21 mouse cellular contexts compared by ENCODE assay signal in the genomic region with DNA sequence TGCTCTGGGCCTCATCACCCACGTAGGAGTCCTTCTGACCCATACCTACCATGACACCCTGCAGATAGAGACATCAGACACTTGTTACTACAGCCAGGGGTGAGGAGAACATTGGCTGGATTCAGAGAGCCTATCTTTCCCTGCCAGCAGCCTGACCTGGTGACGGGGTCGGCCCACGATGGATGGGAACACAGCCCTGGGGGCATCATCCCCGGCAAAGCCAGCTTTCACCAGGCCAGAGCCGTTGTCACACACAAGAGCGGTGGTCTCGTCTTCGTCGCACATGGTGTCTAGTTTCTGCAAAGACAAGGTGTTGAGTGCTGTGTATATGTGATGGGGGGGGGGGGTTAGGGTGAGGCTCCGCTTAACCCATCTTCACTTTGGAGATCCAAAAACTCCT. TPM values are rescaled to one million over a fixed set of nuclear protein-coding genes. Genes with fewer than 3 reads are reported as not detected.
DNase-seq lines count a peak whose midpoint lies in the region; ATAC-seq and TF ChIP-seq lines count a peak whose summit lies in the region.
"Had no signal": no experiment of that assay in that cellular context is flagged by ENCODE, and none has a peak within 500 bp of the region (broad histone marks: within the 10 kb centered on the region; RNA-seq: fewer than 3 reads in every experiment).

No protein-coding gene starts in this region.

- DNase-seq in cerebellum, adult 11-12 months = peak; percentile 40
- DNase-seq in cerebellum, postnatal 10 days = no peak
- DNase-seq in gastrocnemius, adult 2 months = peak; percentile 60
- DNase-seq in gastrocnemius, postnatal 10 days = no peak
- no peak for DNase-seq in heart, adult 18-20 months
- peak; percentile 74 for DNase-seq in midbrain, embryonic 11.5 days (ENCODE audit: low spot score, missing footprints)
- DNase-seq: adrenal gland, adult 8-10 months; adrenal gland, postnatal 36 days; B cell, adult 2 months; heart, postnatal 14 days; kidney, adult 8-10 months had no signal

- H3K4me1 ChIP-seq in heart, embryonic 13.5 days = peaks cover 33% of the 10 kb centered on the region
- peaks cover 12% of the 10 kb centered on the region for H3K4me1 ChIP-seq in midbrain, embryonic 11.5 days (ENCODE audit: control insufficient read depth, insufficient read depth, low read length)
- peaks cover 21% of the 10 kb centered on the region for H3K4me1 ChIP-seq in midbrain, embryonic 13.5 days (replicated peaks)

- WGBS in heart, embryonic 13.5 days = 53% methylated on average over 11 of the region's 11 CpGs
- 78% methylated on average over 11 of the region's 11 CpGs for whole genome bisulfite sequencing in midbrain, embryonic 11.5 days
- 86% methylated on average over 11 of the region's 11 CpGs for WGBS in midbrain, embryonic 13.5 days

- no peaks in the 10 kb centered on the region for H3K9me3 ChIP-seq in heart, embryonic 13.5 days
- H3K9me3 ChIP-seq in midbrain, embryonic 11.5 days (ENCODE audit: control insufficient read depth, low read length) = no peaks in the 10 kb centered on the region
- H3K9me3 ChIP-seq in midbrain, embryonic 13.5 days = no peaks in the 10 kb centered on the region
- H3K9me3 ChIP-seq: G1E; heart, embryonic 15.5 days; hindbrain, embryonic 10.5 days had no signal

- ATAC-seq in heart, embryonic 13.5 days (ENCODE audit: extremely low read depth, insufficient number of reproducible peaks, low FRiP score, low TSS enrichment) = no peak
- no peak for ATAC-seq in midbrain, embryonic 11.5 days (ENCODE audit: low FRiP score)
- no peak for ATAC-seq in midbrain, embryonic 13.5 days
- ATAC-seq: CD4-positive, CD25-positive, alpha-beta regulatory T cell, adult 4 months; forebrain, embryonic 16.5 days; inflammation-experienced regulatory T-cells, adult 6 months; intestine, postnatal 0 days had no signal

- H3K4me3 ChIP-seq in gastrocnemius, adult 2 months = peak overlapping the region; percentile 83
- H3K4me3 ChIP-seq in heart, embryonic 13.5 days = peak overlapping the region; percentile 30; the same call in 1 of the 2 replicates
- H3K4me3 ChIP-seq in midbrain, embryonic 11.5 days (ENCODE audit: low read depth, low read length) = no peak overlapping the region
- H3K4me3 ChIP-seq in midbrain, embryonic 13.5 days (replicated peaks) = no peak overlapping the region

- intact Hi-C loops in gastrocnemius, adult 2 months (cut with DNase I) = no loop called here

- peak overlapping the region; percentile 98 for H3K27ac ChIP-seq in gastrocnemius, adult 2 months
- H3K27ac ChIP-seq in heart, embryonic 13.5 days (replicated peaks) = no peak overlapping the region
- H3K27ac ChIP-seq in midbrain, embryonic 11.5 days (ENCODE audit: low read depth, low read length) = no peak overlapping the region
- no peak overlapping the region for H3K27ac ChIP-seq in midbrain, embryonic 13.5 days
- H3K27ac ChIP-seq: heart, embryonic 15.5 days; hindbrain, embryonic 10.5 days had no signal

- peaks cover 83% of the 10 kb centered on the region for H3K27me3 ChIP-seq in heart, embryonic 13.5 days (replicated peaks)
- peaks cover 45% of the 10 kb centered on the region for H3K27me3 ChIP-seq in midbrain, embryonic 11.5 days (ENCODE audit: control insufficient read depth, insufficient read depth, low read length)
- H3K27me3 ChIP-seq in midbrain, embryonic 13.5 days = peaks cover 77% of the 10 kb centered on the region

- H3K36me3 ChIP-seq in heart, embryonic 13.5 days = peaks cover under 1% of the 10 kb centered on the region
- no peaks in the 10 kb centered on the region for H3K36me3 ChIP-seq in midbrain, embryonic 11.5 days (ENCODE audit: control insufficient read depth, insufficient read depth, low read length)
- H3K36me3 ChIP-seq in midbrain, embryonic 13.5 days = peaks cover 1% of the 10 kb centered on the region; the same call in 1 of the 2 replicates
- H3K36me3 ChIP-seq: heart, embryonic 15.5 days had no signal

- TF ChIP-seq CTCF in gastrocnemius, adult 2 months (IDR thresholded peaks at IDR 0.05) = no peak

- H3K9ac ChIP-seq in heart, embryonic 13.5 days = no peak overlapping the region
- H3K9ac ChIP-seq in midbrain, embryonic 11.5 days (ENCODE audit: low read length) = no peak overlapping the region
- H3K9ac ChIP-seq in midbrain, embryonic 13.5 days (replicated peaks) = no peak overlapping the region
- H3K9ac ChIP-seq: heart, embryonic 15.5 days had no signal

- peak overlapping the region; percentile 55 for H3K4me2 ChIP-seq in heart, embryonic 13.5 days
- no peak overlapping the region for H3K4me2 ChIP-seq in midbrain, embryonic 11.5 days
- H3K4me2 ChIP-seq in midbrain, embryonic 13.5 days (replicated peaks) = no peak overlapping the region

RNA-seq across cellular contexts. Expression of a gene that starts 1.1 kb away (rescaled TPM):
- total RNA-seq in gastrocnemius, adult 2 months (2021) = over 10,000 TPM; 45,578 to 47,175 TPM
- over 10,000 TPM; 50,548 to 53,307 TPM for total RNA-seq in gastrocnemius, postnatal 10 days (2021)
- polyA plus RNA-seq in heart, embryonic 13.5 days (2015; fragmentation: Nextera tagmentation; extraction: Ambion mirVana) = 292 and 377 TPM in 2 replicates
- 100 to 1,000 TPM; 385 to 423 TPM for total RNA-seq in heart, adult 18-20 months (2021)
- 0.17 TPM in 1 of 2 replicates, not detected in the other for polyA plus RNA-seq in midbrain, embryonic 11.5 days (2014; fragmentation: Nextera tagmentation; extraction: Ambion mirVana)
- 2.3 and 3.1 TPM in 2 replicates for polyA plus RNA-seq in midbrain, embryonic 13.5 days (2015; fragmentation: Nextera tagmentation; extraction: Ambion mirVana)
- total RNA-seq: G1E; granulocyte monocyte progenitor cell, adult 5-6 weeks had no signal

RNA-seq across cellular contexts. Expression of a gene that starts 33.4 kb away (rescaled TPM):
- total RNA-seq in gastrocnemius, adult 2 months (2021) = under 1 TPM; 0.42 to 0.46 TPM
- 1 to 10 TPM; 1.9 to 2.5 TPM for total RNA-seq in gastrocnemius, postnatal 10 days (2021)
- polyA plus RNA-seq in heart, embryonic 13.5 days (2015; fragmentation: Nextera tagmentation; extraction: Ambion mirVana) = 2.5 TPM in 2 replicates
- total RNA-seq in heart, adult 18-20 months (2021) = under 1 TPM; 0.57 to 0.93 TPM
- 7.5 and 7.9 TPM in 2 replicates for polyA plus RNA-seq in midbrain, embryonic 11.5 days (2014; fragmentation: Nextera tagmentation; extraction: Ambion mirVana)
- polyA plus RNA-seq in midbrain, embryonic 13.5 days (2015; fragmentation: Nextera tagmentation; extraction: Ambion mirVana) = 4.0 and 5.1 TPM in 2 replicates

RNA-seq across cellular contexts. Expression of a gene that starts 55.7 kb away (rescaled TPM):
- 10 to 100 TPM; 11.6 to 17.8 TPM for total RNA-seq in gastrocnemius, adult 2 months (2021)
- total RNA-seq in gastrocnemius, postnatal 10 days (2021) = 10 to 100 TPM; 11.6 to 14.2 TPM
- polyA plus RNA-seq in heart, embryonic 13.5 days (2015; fragmentation: Nextera tagmentation; extraction: Ambion mirVana) = 24.4 and 24.8 TPM in 2 replicates
- total RNA-seq in heart, adult 18-20 months (2021) = 10 to 100 TPM; 10.9 to 11.0 TPM
- polyA plus RNA-seq in midbrain, embryonic 11.5 days (2014; fragmentation: Nextera tagmentation; extraction: Ambion mirVana) = 54.2 and 61.7 TPM in 2 replicates
- 32.2 and 32.9 TPM in 2 replicates for polyA plus RNA-seq in midbrain, embryonic 13.5 days (2015; fragmentation: Nextera tagmentation; extraction: Ambion mirVana)

Comparison
In these comparisons a context has a peak if more than half of its experiments do, and no peak if none do; other contexts are left out.
1. DNase-seq: peak in cerebellum, adult 11-12 months (single experiment), gastrocnemius, adult 2 months (single experiment) and midbrain, embryonic 11.5 days (single experiment); none in cerebellum, postnatal 10 days (0 of 2), gastrocnemius, postnatal 10 days (single experiment) and heart, adult 18-20 months (0 of 2).
2. H3K4me3 ChIP-seq: peak in gastrocnemius, adult 2 months (single experiment) and heart, embryonic 13.5 days (single experiment); none in midbrain, embryonic 11.5 days (single experiment) and midbrain, embryonic 13.5 days (single experiment).
3. RNA of a gene that starts 1.1 kb away (total RNA-seq): 50,548 to 53,307 TPM in gastrocnemius, postnatal 10 days and 45,578 to 47,175 TPM in gastrocnemius, adult 2 months; 385 to 423 TPM in heart, adult 18-20 months; every median in the first group is over 100 times any median in the second.